Mouse (Mus musculus): ENCODE results near the gene S1pr5. TPM values are rescaled to one million over a fixed set of nuclear protein-coding genes. Genes with fewer than 3 reads are reported as not detected.

Gene S1pr5
- polyA plus RNA-seq (2017; shearing (Covaris generic)), result 0.79 TPM

DNA sequence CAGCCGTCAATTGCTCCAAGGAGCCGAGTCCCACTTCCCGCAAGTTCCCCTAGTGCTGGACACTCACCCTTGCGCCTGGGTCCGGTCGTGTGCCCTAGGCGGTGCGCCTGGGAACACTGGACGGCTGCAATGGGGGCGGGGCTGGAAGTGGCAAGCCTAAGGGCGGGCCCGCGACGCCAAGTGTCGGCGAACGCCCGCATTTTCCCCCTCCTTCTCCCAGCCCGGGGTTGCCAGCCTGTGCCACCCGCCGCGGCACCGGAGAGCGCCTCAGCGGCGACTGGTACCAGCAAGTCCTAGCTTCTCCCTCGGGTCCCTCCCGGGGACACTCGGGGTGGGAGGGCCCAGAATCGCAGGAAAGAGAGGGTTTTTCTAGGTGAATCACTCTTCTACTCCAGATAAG is at the start of gene S1pr5:
TSS of gene S1pr5 (minus strand) at position 118 of the 400 bp plus-strand sequence.

DNA sequence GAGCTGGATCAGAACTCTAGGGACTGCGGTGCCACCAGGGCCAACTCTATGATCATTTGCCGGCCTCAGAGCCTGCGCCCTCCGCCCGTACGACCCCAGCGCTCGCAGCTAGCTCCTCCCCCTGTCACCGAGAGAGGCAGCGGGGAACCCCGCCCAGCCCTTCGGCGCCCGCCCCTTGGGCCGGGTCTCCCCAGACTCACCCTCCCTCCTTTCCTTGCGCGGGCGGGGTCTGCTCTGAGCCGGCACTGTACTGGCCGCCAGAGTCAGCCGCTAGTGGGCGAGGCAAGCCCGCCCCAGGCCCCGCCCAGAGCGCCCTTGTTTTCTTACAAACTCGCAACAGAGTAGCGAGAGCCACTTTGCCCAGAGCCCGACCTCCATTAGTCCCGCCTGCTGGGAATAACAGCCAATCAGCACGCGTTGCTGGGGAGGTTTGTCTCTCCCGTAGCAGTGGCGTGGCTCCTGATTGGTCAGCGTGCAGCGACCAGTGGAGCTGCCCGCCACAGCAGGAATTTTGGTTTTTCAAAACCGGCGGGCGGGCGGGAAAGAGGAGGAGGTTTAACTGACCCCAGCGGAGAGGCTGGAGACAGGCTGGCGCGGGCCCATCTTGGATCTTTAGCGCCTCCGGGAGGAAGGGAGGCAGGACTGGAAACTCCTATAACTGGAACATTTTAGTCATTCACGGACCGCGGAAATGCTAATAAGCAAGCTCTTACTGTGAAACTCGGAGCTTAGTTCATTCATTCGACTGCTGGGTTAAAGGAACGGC is 43.0 kb upstream of the S1pr5 start, which contains the start of gene Cdkn2d:
TSS of gene Cdkn2d (minus strand) at position 386 of the 766 bp plus-strand sequence.

DNA sequence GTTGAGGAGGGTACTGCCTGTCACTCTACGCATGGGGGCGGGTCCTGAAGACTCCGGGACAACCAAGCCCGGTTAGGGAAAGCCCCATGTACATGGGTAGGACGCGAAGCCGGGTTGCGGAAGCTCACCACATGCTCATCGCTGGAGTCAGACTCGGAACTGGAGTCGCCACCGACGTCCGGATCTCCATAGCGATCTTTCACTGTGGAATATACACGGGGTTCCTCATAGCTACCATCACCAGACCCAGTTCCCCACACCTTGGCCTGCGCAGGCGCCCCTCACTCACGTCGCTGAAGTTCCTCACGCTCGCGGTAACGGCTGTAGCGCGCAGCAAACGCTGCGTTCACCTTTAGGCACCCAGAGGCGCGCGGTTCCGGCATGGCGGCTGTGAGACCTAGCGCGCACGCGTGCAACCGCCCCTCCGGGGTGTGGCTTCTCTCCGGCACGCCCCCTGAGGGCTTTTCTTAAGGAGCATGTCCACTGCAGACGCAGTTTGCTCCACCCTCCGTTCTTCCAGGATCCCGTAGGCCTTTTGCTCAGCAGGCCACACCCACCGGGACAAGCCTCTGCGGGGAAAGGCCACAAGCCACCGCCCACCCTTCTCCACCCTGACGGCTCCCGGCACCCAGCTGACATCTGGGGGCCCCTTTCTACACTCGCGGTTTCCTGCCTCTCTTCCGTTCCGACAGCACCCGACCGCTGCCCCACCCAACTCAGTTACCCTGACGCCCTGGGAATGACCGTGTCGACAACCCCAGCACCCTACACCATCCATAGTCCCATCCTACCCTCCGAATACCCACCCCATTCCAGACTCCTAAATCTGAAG is 39.5 kb upstream of the S1pr5 start, which contains the start of gene Kri1:
TSS of gene Kri1 (minus strand) at position 399 of the 832 bp plus-strand sequence.

GRCm38 (mm10) chr9:21265000-21265561 is 16.8 kb upstream of the S1pr5 start, which contains the start of gene Atg4d:
TSS of gene Atg4d (plus strand) at chr9:21265293.

GRCm38 (mm10) chr9:21238733-21239464 is 9.3 kb downstream of the S1pr5 start, which contains the start of gene Keap1:
TSS of gene Keap1 (minus strand) at chr9:21239361.

Other genes with a start within 250 kb of the S1pr5 start
- gene Mrpl4, start 245.7 kb downstream of the S1pr5 start, polyA plus RNA-seq (2017; shearing (Covaris generic)), result 88.5 TPM
- 141 TPM for gene Icam1, start 232.5 kb downstream of the S1pr5 start, polyA plus RNA-seq (2017; shearing (Covaris generic))
- 1.4 TPM for gene Icam4, start 219.1 kb downstream of the S1pr5 start, polyA plus RNA-seq (2017; shearing (Covaris generic))
- 0.59 TPM for gene Icam5, start 216.4 kb downstream of the S1pr5 start, polyA plus RNA-seq (2017; shearing (Covaris generic))
- not detected for gene Zglp1, start 181.3 kb downstream of the S1pr5 start, polyA plus RNA-seq (2017; shearing (Covaris generic))
- gene Gm49373, start 175.3 kb downstream of the S1pr5 start, polyA plus RNA-seq (2017; shearing (Covaris generic)), result 0.26 TPM
- gene Fdx1l, start 174.8 kb downstream of the S1pr5 start, polyA plus RNA-seq (2017; shearing (Covaris generic)), result 35.9 TPM
- 4.2 TPM for gene Gm38431, start 156.4 kb downstream of the S1pr5 start, polyA plus RNA-seq (2017; shearing (Covaris generic))
- 60.3 TPM for gene Raver1, start 156.4 kb downstream of the S1pr5 start, polyA plus RNA-seq (2017; shearing (Covaris generic))
- 62.4 TPM for gene Tyk2, start 117.2 kb downstream of the S1pr5 start, polyA plus RNA-seq (2017; shearing (Covaris generic))
- 304 TPM for gene Cdc37, start 98.5 kb downstream of the S1pr5 start, polyA plus RNA-seq (2017; shearing (Covaris generic))
- gene Pde4a, start 82.7 kb downstream of the S1pr5 start, polyA plus RNA-seq (2017; shearing (Covaris generic)), result 3.2 TPM
- gene Keap1, start 9.1 kb downstream of the S1pr5 start, polyA plus RNA-seq (2017; shearing (Covaris generic)), result 27.0 TPM
- 68.1 TPM for gene Atg4d, start 16.9 kb upstream of the S1pr5 start, polyA plus RNA-seq (2017; shearing (Covaris generic))
- 25.7 TPM for gene Kri1, start 39.5 kb upstream of the S1pr5 start, polyA plus RNA-seq (2017; shearing (Covaris generic))
- gene Cdkn2d, start 43.0 kb upstream of the S1pr5 start, polyA plus RNA-seq (2017; shearing (Covaris generic)), result 50.4 TPM
- gene Ap1m2, start 63.9 kb upstream of the S1pr5 start, polyA plus RNA-seq (2017; shearing (Covaris generic)), result 1.1 TPM
- gene Slc44a2, start 72.3 kb upstream of the S1pr5 start, polyA plus RNA-seq (2017; shearing (Covaris generic)), result 292 TPM
- gene Ilf3, start 119.4 kb upstream of the S1pr5 start, polyA plus RNA-seq (2017; shearing (Covaris generic)), result 58.8 TPM
- 49.9 TPM for gene Qtrt1, start 163.4 kb upstream of the S1pr5 start, polyA plus RNA-seq (2017; shearing (Covaris generic))
- 262 TPM for gene Dnm2, start 176.5 kb upstream of the S1pr5 start, polyA plus RNA-seq (2017; shearing (Covaris generic))